Mouse (Mus musculus): ENCODE data around the gene Tmem215.

GRCm38 (mm10) chr4:40434388-40434787 lies 37.6 kb upstream of the Tmem215 start:
- TF ChIP-seq CTCF (IDR thresholded peaks at IDR 0.05; ENCODE audit: borderline replicate concordance, insufficient read depth, low read length) (no peak), POLR2A (IDR thresholded peaks at IDR 0.05; ENCODE audit: low read depth, low read length) (no peak)

Data from embryonic fibroblast, embryonic 13.5 days (primary cell).